Mouse (Mus musculus): Measurements from ENCODE around the gene Pdgfd. TPM values are rescaled to one million over a fixed set of nuclear protein-coding genes. Genes with fewer than 3 reads are reported as not detected.

Gene Pdgfd
- total RNA-seq, 2 experiments from 2014 or later: 3.6 to 3.8 TPM

- DNase-seq: no peak
Observed at GRCm38 (mm10) chr9:6317114-6317513, 148.7 kb downstream of the Pdgfd start.

GRCm38 (mm10) chr9:6325408-6325807 lies 157.0 kb downstream of the Pdgfd start:
- DNase-seq: no peak

GRCm38 (mm10) chr9:6333499-6333898 lies 165.1 kb downstream of the Pdgfd start:
- no peak for DNase-seq

- DNase-seq: no peak
Observed at GRCm38 (mm10) chr9:6336236-6336635, 167.9 kb downstream of the Pdgfd start.

GRCm38 (mm10) chr9:6337891-6338290 lies 169.5 kb downstream of the Pdgfd start:
- DNase-seq: no peak

GRCm38 (mm10) chr9:6338344-6338743 lies 170.0 kb downstream of the Pdgfd start:
- DNase-seq: no peak

GRCm38 (mm10) chr9:6339394-6339793 lies 171.0 kb downstream of the Pdgfd start:
- DNase-seq: no peak

GRCm38 (mm10) chr9:6340750-6341149 lies 172.4 kb downstream of the Pdgfd start:
- no peak for DNase-seq

- DNase-seq: no peak
Observed at GRCm38 (mm10) chr9:6342854-6343253, 174.5 kb downstream of the Pdgfd start.

GRCm38 (mm10) chr9:6344514-6344913 lies 176.1 kb downstream of the Pdgfd start:
- no peak for DNase-seq

GRCm38 (mm10) chr9:6344924-6345323 lies 176.5 kb downstream of the Pdgfd start:
- no peak for DNase-seq

GRCm38 (mm10) chr9:6345366-6345765 lies 177.0 kb downstream of the Pdgfd start:
- DNase-seq: no peak

GRCm38 (mm10) chr9:6353257-6353960 lies 185.0 kb downstream of the Pdgfd start:
- no peak for DNase-seq

GRCm38 (mm10) chr9:6360795-6361194 lies 192.4 kb downstream of the Pdgfd start:
- DNase-seq: no peak

GRCm38 (mm10) chr9:6366550-6366949 lies 198.2 kb downstream of the Pdgfd start:
- DNase-seq: no peak

GRCm38 (mm10) chr9:6401764-6402163 lies 233.4 kb downstream of the Pdgfd start:
- no peak for DNase-seq

GRCm38 (mm10) chr9:6406535-6406934 lies 238.2 kb downstream of the Pdgfd start:
- DNase-seq: no peak

- peak in 1 of 2 experiments; percentile 3 for DNase-seq
Observed at GRCm38 (mm10) chr9:6407972-6408371, 239.6 kb downstream of the Pdgfd start.

GRCm38 (mm10) chr9:6424606-6425005 lies 256.2 kb downstream of the Pdgfd start:
- no peak for DNase-seq

Other genes with a start within 250 kb of the Pdgfd start
- not detected for gene Ddi1, start 101.3 kb downstream of the Pdgfd start, total RNA-seq (2021)